Mouse (Mus musculus) hindlimb bud, embryonic 11.5 days (tissue): ENCODE data around the gene Cpne5.

ENCODE experiments used
- DNase-seq: peaks from one replicate; pipeline ENCODE4 v3.0.0-alpha.2; 2012; ENCODE audit warnings: low read depth, low spot score; ENCODE audit errors: extremely low spot score

Cpne5 gene

DNA sequence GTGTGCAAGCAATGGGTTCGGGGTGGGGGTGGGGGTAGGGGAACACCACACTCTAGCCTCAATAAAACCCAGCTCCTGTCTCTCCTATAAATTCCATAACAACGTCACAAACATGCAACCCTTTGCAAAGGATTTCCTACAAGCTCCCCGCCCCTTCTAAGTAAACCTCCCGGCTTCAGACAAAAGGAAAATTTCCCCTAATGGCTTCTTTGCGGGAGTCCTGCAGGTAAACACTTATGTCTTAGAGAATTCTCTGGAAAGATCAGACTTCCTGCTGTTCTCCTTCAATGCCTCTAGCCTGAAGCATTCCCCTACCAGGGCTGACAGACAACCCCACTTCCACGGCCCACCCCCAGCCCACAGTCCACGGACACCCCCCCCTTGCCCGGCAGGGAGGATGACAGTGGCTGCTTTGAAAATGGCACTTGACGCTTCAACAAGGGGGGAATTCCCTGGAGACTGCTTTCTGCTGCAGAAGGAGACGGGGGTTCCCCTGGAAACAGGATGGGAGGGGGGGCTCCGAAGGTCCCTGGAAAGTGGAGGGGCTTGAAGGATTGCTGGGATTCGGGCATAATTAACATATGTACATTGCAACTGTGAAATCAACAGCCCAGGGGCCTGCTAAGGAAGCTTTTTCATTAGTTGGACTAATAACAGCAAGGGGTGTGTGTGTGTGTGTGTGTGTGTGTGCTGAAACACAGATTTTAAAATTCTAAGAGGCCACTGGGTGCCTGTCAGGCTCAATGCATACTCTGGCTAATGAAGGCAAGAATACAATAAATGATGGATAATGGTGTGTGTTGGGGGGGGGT lies 24.4 kb downstream of the Cpne5 start:
- no peak for DNase-seq

DNA sequence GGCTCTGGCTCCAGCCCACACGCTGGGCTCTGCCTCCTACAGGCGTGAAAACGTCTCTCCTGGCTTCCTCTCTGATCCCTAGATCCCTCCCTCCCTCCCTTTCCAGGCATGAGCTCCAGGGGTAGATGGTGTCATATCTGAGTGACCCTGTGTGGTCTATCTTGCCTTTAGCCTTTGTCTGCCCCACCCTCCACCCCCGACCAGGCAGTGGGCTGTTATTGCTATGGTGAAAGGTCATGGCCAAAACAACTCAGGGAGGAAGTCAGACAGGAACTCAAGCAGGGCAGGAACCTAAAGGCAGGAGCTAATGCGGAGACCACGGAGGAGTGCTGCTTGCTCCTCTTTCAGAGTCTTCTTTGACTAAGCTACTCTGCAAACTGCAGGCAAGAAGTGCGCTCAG lies 26.1 kb downstream of the Cpne5 start:
- no peak for DNase-seq

DNA sequence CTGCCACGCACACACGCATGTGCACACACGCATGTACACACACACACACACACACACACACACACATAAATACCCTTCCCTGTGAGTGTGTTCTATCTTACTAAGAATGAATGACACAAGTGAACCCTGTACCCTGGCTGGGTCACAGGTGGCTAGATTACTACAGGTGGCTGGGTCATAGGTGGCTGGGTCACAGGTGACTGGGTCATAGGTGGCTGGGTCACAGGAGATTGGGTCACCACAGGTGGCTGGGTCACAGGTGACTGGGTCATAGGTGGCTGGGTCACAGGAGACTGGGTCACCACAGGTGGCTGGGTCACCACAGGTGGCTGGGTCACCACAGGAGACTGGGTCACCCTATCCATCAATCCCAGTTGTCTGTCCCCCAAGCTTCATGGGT lies 27.9 kb downstream of the Cpne5 start:
- no peak for DNase-seq

DNA sequence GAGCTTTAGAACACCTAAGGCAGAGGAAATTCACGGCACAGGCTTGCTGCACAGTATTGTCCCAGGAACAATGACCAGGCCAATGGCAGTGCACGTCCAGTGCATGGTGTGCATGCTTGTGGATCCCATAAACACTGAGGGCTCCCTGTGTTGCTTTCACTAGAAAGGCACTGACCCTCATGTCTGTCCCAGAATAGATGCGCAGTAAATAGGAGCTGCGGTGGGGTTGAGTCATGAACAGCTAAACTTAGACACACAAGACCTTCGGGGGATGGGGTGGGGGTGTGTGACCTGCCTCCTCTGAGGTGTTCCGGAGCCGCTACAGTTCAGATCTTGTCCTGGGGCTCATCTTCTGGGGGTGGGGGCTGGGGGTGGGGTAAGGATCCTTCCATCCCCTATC lies 31.9 kb downstream of the Cpne5 start:
- DNase-seq: no peak

DNA sequence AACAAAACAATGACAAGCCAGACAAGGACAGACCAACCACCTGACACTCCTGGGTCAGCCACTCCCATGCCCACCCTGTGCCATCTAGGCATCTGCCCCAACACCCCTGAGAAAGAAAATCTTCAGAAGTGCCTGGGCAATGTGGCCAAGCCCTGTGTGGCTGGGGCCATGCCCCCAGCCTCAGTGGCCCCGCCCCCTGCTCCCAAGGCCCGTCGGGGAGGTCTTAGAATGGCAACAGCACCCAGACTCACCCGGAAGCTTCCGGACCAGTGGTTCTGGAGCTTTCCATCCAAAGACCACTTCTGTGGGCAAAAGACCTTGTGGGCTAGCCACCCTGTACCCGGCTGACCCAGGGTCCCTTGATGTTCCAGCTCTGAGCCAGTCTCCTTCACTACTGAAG lies 35.4 kb downstream of the Cpne5 start:
- DNase-seq: no peak

DNA sequence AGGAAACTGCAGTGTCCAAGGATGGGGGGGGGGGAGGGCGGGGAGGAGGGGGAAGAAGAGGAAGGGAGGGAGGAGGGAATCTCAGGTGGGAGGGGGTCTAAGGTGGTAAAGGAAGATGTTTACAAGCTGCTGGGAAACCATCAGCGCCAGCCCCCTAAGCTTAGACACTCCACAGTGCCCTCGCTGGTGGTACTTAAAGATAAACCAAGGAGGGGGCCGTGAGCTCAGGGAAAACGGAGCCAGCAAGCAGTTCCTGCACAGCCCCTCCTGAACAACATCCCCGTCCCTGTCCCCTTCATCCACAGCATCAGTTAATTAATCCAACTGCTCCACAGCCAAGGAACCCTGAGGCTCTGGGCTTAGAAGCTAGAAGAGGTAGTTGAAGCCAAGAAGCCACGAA lies 38.1 kb downstream of the Cpne5 start:
- DNase-seq: no peak

DNA sequence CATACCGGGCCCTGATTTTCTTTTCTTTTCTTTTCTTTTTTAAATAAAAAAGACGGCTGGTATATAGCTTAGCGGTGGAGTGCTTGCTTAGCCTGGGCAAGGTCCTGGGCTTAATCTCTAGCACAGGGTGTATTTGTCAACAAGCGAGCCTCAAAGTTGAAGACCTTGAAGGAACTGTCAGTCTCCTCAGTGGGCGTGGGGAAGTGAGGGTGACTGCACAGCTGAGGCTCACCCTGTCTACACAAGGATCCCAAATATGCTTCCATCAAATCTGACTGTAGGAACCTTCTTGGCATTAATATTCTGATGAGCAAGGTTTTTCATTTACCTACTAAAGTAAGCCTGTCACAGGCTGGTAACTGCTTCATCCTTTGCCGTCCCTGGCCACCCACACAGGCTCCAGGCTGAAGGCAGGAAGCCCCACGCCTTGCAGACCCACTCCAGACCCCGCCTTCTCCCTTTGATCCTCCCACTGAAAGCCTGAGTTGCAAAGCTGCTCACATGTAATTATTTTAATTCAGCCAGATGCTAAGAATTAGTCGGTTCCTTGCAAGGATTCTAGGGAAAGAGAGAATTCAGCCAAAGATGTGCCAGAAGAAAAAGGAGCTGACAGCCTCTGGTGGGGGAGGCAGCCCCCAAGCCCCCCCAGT lies 38.7 kb downstream of the Cpne5 start:
- DNase-seq: peak; percentile 26

DNA sequence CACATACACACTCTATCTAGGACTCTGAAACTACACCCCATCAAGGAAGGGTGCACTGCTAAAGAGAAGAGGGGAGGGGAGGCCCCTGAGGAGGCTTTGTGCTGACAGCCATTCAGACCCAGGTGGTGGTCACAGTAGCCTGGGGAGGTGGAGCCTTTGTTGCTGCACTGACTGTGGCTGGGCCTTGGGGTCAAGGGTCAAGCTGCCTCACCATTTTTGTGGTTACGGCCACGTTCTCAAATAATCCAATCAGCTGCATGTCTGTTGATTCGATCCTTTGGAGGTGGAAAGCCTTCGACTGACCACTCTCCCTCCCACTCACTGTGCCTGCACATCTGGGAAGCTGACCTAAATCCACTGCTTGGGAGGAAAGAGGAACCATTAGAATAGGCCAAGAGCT lies 42.4 kb downstream of the Cpne5 start:
- no peak for DNase-seq

DNA sequence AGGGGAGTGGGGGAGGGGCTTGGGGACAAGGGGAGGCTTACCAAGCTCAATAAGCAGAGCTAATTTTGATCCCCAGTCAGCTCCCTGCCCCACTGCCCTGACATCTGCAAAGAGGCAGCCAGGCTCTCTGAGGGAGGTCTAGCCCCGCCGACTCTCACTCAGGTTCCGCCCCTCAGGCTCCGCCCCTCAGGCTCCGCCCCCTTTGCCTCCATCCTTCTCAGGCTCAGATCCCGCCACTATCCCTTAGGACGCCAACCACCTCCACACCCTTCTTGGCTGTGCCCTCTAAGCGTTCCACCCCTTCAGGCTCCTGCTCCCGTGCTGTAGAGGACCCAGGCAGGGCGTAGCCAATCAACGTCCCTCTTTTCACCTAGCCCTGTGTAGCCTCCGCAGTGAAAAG lies 49.0 kb downstream of the Cpne5 start:
- DNase-seq: no peak

DNA sequence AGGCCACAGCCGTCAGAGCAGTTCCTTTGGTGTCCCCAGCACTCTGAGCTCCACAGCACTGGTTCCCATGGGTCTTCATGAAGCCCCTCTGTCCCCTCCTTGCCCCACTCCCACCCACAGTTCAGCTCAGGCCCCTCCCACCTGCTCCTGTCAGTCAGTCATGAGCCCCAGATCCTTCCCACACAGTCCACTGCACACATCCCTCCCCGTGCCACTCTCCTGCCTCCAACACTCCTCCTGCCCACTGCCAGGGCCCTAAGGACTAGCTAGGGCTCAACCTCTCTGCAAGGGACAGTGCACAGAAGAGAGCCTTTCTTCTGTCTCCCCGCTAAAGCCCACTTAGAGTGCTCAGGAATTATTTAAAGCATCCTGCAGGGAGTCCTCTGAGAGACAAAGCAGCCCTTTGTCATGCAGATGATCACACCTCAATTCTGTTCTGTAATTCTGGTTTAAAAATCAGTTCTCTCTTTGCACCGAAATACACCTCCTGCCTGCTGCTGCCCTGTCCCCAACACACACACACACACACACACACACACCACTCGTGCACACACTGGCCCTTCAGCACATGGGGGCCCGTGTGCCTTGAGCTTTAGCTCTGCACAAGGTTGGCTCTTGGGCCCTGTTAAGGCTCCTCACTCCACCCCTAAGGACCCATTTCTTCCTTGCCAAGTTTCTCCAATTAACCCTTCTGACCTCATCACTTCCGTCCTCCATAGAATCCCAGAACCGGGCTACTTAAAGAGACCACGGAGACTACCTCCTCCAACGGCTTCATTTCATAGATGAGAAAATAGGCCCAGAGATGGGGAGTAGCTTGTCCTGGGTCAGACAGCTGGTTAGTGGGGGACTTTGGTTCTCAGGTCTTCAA lies 50.7 kb downstream of the Cpne5 start:
- no peak for DNase-seq

DNA sequence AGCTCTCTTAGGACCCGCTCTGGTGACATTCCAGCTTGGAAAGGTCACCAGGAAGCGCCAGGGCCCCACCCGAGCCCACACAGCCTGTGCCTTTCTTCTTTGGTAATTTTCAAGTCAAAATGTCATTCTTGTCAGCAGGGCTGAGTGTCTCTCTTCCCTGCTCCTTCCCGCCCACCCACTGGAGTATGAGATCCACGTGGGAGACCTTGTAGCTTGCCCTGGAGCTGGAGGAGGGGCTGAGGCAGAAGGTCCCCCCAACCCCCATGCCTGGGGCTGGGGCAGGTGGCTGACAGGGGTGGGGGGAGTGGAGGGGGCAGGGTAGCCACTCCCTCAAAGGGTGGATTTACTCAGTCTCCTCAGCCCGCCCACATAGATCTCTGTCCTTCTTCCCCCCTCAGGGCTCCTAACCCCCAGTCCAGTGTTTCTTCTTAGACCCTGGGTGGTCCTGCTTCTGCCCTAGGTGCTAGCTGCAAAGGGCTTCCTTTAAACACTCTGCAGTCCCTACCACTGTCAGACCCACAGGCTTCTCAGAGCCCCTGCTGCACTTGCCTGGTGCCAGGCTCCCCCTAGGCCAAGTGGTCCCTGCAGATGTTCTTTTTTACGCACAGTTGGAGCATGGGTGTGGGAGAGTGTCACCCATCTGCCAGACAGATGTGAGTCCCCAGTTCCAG lies 52.5 kb downstream of the Cpne5 start:
- no peak for DNase-seq

DNA sequence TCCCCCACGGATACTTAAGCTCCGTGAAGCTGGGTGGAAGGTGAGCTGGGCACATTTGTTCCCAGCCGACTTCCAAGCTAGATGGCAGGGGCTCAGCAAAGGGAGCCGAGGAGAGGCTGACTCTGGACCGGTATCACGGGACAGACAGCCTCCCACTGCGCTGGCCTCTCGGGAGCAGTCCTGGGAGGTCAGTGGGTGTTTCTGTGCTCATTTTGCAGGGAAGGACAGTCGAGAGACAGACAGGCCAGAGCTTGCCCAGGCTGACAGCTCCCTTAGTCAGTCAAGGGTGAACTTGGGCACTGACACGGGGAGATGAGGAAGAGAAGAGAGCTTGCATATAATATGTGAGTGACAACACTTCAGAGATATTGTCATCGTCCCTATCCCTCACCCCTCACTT lies 54.8 kb downstream of the Cpne5 start:
- DNase-seq: no peak

DNA sequence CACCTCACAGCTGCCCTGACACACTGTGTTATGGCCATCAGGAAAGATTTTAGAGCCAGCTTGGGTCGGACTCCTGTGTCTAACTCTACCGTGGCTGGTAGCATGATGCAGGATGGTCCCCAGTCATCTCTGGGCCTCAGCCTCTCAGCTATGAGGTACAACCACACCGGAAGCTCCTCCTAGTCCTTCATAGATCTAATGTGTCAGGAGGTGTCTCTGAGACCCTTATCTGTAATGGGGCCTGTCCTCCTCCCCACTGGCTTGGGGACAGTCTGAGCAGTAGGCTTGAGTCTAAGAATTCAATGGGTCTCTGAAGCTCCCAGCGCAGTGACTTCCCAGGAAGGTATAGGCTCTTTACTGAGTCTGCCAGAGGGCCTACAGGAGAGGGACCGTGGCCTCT lies 56.2 kb downstream of the Cpne5 start:
- DNase-seq: no peak

DNA sequence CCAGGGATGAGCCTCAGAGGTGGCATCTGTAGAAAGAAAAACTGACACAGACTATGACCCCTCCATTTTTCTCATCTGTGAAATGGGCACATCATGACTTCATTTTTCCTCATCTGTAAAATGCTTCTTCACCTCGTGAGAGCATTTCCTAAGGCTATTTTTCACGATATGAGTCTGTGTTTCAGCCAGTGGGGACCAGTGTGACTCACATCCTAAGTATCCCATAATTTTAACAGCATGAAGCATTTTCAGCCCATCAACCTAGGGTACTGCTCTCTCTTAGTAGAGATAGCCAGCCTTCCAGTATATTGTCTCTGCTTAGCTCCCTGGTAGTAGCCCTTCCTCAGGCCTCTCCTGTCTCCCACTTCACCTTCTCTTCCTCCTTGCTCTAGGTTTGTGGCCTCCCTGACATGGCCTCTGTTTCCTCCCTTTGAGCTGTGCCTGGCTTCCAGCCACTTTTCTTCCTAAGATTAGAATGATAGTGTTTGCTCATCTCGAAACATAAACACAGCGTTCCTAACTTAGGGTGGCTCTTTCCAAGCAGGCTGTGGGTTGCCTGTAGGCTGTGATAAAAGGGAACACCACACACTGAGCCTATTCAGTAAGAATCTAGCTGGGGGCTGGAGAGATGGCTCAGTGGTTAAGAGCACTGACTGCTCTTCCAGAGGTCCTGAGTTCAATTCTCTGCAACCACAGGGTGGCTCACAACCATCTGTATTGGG lies 57.4 kb downstream of the Cpne5 start:
- no peak for DNase-seq

DNA sequence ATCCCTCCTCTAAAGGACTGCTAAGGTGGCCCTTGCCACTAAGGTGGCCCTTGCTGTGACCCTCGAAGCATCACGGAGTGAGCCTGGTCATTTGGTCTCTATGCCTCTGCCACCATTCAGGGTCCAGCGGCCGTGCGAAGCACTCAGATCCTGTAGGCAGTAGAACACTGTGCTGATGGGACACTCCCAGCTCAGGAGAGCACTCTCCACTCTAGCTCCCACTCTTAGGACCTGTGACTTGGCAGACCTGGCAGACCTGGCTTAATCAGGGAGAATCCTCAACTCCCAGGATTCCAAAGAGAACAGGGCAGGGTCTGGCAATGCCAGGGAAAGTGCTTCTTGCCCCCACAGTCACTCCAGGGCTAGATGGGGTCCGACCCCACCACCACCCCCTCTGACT lies 58.0 kb downstream of the Cpne5 start:
- DNase-seq: no peak

DNA sequence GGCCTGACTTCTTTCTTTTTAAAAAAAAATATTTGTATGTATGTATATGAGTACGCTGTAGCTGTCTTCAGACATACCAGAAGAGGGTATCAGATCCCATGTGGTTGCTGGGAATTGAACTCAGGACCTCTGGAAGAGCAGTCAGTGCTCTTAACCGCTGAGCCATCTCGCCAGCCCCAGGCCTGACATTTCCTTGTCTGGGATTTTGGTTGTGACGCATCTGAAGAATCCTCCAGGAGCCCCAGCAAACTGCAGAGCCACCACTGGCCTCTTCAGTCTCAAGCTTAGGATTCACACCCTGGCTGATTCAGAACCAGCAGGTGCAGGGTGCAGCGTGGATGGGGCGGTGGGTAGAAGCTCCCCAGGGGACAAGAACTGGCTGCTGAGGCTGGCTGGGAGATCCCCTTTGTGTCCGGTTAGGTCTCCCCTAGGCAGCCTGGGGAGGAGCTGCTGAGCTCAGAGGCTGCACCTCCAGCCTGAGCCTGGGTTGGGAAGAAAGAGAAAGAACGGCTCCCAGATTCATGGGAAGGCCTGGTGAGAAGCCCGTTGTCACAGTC lies 59.4 kb downstream of the Cpne5 start:
- DNase-seq: no peak

DNA sequence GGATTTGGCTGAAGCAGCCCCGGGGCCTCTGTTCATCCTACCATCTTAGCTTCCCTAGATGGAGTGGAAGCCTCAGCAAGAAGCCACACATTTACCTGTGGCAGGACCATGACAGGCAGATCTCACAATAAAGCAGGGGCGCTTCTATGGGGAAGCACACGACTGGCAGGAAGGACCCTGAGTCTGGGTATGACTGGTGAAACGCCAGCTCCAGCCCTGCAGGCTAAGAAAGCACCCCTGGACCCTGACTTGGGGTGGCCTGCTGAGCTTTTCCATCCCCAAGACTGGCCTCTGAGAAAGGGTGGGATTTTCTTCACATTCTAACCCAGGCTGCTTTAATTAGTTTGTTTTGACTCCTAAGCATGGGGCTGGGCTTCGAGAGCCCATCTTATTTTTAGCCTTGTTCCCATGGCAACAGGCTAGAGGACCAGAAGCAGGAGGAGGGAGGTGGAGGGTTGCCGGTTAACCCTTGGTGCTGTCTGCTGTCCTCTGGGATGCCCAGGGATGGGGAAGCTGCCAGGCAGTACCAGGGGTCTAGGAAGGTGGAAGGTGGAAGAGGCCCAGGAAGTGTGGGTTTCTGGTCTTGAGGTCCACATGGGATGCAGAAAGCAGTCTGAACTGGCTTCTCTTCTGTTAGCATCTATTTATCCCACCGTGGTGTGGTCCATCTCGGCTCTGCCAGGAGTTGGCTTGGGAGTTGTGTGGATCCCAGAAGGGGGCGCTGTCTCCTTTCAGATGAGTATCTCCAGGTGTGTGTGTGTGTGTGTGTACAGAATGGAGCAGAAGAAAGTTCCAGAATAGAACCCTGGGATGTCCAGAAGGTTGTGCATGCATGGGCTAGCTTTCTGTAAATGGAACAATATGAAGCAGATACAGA lies 61.3 kb downstream of the Cpne5 start:
- DNase-seq: no peak

DNA sequence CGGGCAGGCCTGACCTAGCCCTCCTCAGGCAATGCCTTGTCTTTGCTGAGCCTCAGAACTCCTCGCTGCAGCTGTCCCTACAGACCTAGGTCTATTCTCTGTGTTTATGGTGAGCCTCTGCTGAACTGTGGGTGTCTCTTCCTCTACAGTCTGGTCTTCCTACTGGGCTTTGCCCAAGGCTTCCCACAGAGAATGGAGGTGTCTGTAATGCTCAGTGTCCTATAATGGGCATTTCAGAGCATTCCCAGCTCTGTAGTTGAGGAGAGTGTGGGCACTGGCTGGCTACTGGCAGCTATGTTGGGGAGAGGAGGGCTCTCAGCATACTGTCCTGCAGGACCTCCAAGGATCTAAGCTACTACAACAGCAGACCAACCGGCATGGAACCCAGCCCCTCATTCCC lies 62.3 kb downstream of the Cpne5 start:
- no peak for DNase-seq

DNA sequence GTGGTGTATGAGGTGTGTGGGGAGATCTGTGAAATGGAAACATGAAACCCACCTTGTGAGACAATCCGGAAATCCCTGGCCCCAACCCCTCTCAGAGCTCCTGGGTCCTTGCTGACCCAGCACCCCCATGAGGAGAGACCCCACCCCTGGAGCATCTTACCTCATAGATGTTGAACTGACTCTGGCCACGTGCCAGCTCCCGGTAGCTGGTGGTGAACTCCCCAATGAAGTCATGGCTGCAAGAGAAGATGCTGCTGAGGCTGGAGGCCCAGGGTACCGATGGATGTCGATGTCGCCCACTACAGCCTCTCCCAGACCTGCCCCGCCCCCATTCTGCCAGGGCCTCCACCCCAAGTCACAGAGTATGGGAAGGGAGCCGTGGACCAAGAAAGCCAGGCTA lies 64.8 kb downstream of the Cpne5 start:
- DNase-seq: no peak
